Mouse (Mus musculus) megakaryocyte-erythroid progenitor cell, adult 5 weeks (primary cell): ENCODE measurements around the gene Gm2a. TPM values are rescaled to one million over a fixed set of nuclear protein-coding genes. Genes with fewer than 3 reads are reported as not detected.

Source experiments
- polyA plus RNA-seq: library from polyadenylated mRNA; stranded (reverse); fragments of >175 nt; gene quantifications from 2 replicates; pipeline ENCODE4 v1.2.3, GENCODE M21; 2012

Gm2a gene
- polyA plus RNA-seq, result 27.8 and 37.9 TPM in 2 replicates

DNA sequence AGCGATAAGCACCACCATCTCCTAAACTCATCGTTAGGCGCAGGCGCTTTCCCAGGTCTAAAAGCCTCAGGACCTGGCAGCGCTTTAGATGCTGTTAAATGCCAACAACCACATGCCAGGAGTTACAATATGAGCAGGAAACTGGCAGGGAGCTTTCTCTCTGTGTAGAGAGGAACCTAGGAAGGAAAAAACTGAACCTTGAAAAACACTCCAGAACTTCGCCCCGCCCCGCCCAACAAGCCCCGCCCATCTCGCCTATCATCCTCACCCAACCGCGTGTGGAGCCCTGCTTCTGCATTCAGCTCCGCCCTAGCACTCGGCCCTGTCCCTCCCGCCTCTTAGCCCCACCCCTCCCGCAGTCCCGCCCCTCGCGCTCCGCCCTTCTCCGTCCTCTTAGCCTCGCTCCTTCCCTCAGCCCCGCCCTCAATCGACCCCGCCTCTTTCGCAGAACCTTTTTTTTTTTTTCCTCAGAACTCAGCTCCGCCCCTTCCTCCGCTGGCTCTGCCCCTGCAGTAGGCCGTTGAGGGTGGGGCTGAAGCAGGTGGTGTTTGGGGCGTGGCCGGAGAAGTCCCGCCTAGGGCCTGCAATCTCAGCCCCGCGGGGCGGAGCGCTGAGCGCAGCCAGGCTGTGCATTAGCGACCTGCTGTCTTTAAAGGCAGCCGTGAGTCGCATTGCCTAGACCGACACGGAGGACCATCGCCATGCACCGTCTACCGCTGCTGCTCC, at the start of gene Gm2a:
Gene Gm2a, plus strand, starts transcription at position 653 of the 726 bp plus-strand sequence.

DNA sequence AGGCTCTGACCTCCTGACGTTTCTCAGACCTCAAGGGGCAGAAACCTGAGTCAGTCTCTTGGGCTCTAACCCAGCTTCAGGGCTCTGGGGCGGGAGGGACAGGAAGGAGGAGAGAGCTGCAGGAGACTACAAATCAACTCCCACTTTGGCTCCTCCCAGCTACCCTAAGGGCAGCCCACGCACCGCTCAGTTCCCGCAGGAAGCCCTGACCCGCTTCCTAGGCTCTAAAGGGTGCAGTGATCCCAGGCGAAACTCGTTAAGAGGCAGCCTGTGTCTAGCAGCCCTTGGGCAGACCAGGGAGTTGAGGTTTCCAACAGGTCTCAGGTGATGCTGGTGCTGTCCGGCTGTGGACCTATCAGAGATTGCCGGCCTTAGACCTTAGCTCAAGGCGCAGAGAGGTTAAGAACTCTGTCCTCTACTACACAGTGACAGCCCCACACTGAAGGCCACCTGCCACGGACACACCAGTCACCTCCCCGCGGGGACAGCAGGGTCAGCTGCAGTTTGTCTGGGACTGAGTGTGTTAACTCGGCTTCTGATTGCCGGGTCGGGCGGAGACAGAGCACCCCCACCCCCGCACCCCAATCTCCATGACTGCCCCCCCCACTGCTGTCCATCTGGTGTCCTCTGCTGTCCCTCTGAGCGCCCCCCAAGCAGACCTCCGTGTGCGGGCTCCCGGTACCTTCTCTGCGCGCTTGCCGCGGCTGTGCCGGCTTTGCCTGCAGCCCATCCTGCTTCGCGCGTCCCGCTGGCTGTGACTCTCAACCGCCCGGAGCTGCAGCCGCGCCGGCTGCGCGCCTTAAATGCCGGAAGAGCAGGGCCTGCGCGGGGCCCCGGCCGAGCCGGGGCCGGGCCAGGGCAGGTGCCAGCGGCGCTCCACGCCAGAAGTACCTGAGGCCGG, 20.3 kb upstream of the Gm2a start, which contains the start of gene Ccdc69:
Gene Ccdc69, minus strand, starts transcription at position 801 of the 901 bp plus-strand sequence.

GRCm38 (mm10) chr11:55151608-55152007, 53.7 kb downstream of the Gm2a start, which contains the start of gene Slc36a3:
Gene Slc36a3, minus strand, starts transcription at chr11:55151708.

Other genes starting within 250 kb of the Gm2a start
- gene Lyrm7, start 237.2 kb upstream of the Gm2a start, polyA plus RNA-seq, result 0.13 and 0.29 TPM in 2 replicates
- gene Hint1, start 231.7 kb upstream of the Gm2a start, polyA plus RNA-seq, result 1,285 and 1,367 TPM in 2 replicates
- gene Gpx3, start 195.7 kb upstream of the Gm2a start, polyA plus RNA-seq, result 18.7 and 52.2 TPM in 2 replicates
- 111 TPM in 2 replicates for gene Tnip1, start 135.2 kb upstream of the Gm2a start, polyA plus RNA-seq
- 40.1 and 43.5 TPM in 2 replicates for gene Anxa6, start 64.7 kb upstream of the Gm2a start, polyA plus RNA-seq
- 15.1 and 17.8 TPM in 2 replicates for gene Ccdc69, start 20.0 kb upstream of the Gm2a start, polyA plus RNA-seq
- gene Slc36a3, start 53.6 kb downstream of the Gm2a start, polyA plus RNA-seq, result not detected in 2 replicates
- 0.43 and 1.2 TPM in 2 replicates for gene Slc36a2, start 87.0 kb downstream of the Gm2a start, polyA plus RNA-seq
- 16.1 and 17.8 TPM in 2 replicates for gene Slc36a1, start 106.2 kb downstream of the Gm2a start, polyA plus RNA-seq
- not detected in 2 replicates for gene Fat2, start 238.4 kb downstream of the Gm2a start, polyA plus RNA-seq